Mouse (Mus musculus): ENCODE data around the gene Mthfd1l. TPM values are rescaled to one million over a fixed set of nuclear protein-coding genes. Genes with fewer than 3 reads are reported as not detected.
A peak's percentile ranks its signal among the peaks of the same experiment; 100 is the strongest.

The Mthfd1l gene
- total RNA-seq, 2 experiments from 2014 or later = 5.6 to 10.1 TPM

GRCm38 (mm10) chr10:4119287-4119686, 146.4 kb downstream of the Mthfd1l start:
- no peak for DNase-seq

- DNase-seq = peak; percentile 36 to 50
Measured at GRCm38 (mm10) chr10:4120708-4121107, 147.8 kb downstream of the Mthfd1l start.

GRCm38 (mm10) chr10:4121197-4121596, 148.3 kb downstream of the Mthfd1l start:
- DNase-seq = no peak

GRCm38 (mm10) chr10:4123280-4123945, 150.5 kb downstream of the Mthfd1l start:
- DNase-seq = peak in 1 of 2 experiments; percentile 28

GRCm38 (mm10) chr10:4124148-4124547, 151.2 kb downstream of the Mthfd1l start:
- no peak for DNase-seq

GRCm38 (mm10) chr10:4125232-4125631, 152.3 kb downstream of the Mthfd1l start:
- no peak for DNase-seq

GRCm38 (mm10) chr10:4126335-4127012, 153.6 kb downstream of the Mthfd1l start:
- no peak for DNase-seq

GRCm38 (mm10) chr10:4128411-4128810, 155.5 kb downstream of the Mthfd1l start:
- DNase-seq = no peak

- DNase-seq = peak in 1 of 2 experiments; percentile 22
Measured at GRCm38 (mm10) chr10:4128915-4129314, 156.0 kb downstream of the Mthfd1l start.

- no peak for DNase-seq
Measured at GRCm38 (mm10) chr10:4129461-4129860, 156.5 kb downstream of the Mthfd1l start.

- no peak for DNase-seq
Measured at GRCm38 (mm10) chr10:4130034-4130607, 157.2 kb downstream of the Mthfd1l start.

GRCm38 (mm10) chr10:4132735-4133134, 159.8 kb downstream of the Mthfd1l start:
- no peak for DNase-seq

GRCm38 (mm10) chr10:4135100-4135764, 162.3 kb downstream of the Mthfd1l start:
- no peak for DNase-seq

- no peak for DNase-seq
Measured at GRCm38 (mm10) chr10:4139531-4139930, 166.6 kb downstream of the Mthfd1l start.

- DNase-seq = no peak
Measured at GRCm38 (mm10) chr10:4141689-4142088, 168.8 kb downstream of the Mthfd1l start.

- DNase-seq = no peak
Measured at GRCm38 (mm10) chr10:4142816-4143215, 169.9 kb downstream of the Mthfd1l start.

GRCm38 (mm10) chr10:4143381-4143780, 170.5 kb downstream of the Mthfd1l start:
- no peak for DNase-seq

GRCm38 (mm10) chr10:4145080-4145807, 172.3 kb downstream of the Mthfd1l start:
- no peak for DNase-seq

- DNase-seq = no peak
Measured at GRCm38 (mm10) chr10:4146947-4147346, 174.0 kb downstream of the Mthfd1l start.

- no peak for DNase-seq
Measured at GRCm38 (mm10) chr10:4151159-4151558, 178.2 kb downstream of the Mthfd1l start.

- DNase-seq = no peak
Measured at GRCm38 (mm10) chr10:4151862-4152776, 179.2 kb downstream of the Mthfd1l start.

Data from adrenal gland, postnatal 36 days (tissue).